Mouse (Mus musculus) left cerebral cortex, postnatal 14 days (tissue): Measurements from ENCODE around the gene Tacc2. TPM values are rescaled to one million over a fixed set of nuclear protein-coding genes. Genes with fewer than 3 reads are reported as not detected.

Source experiments
- DNase-seq, 2 experiments: peaks; one replicate each; pipeline ENCODE4 v3.0.0; 2021 to 2022; ENCODE audit warnings: low spot score in 2 of 2, mixed read lengths in 1 of 2
- intact Hi-C: fragments of 180-260 bp; cut with DNase I; formaldehyde crosslinking; loops from one replicate; pipeline ENCODE4 v1.15.1; 2025
- total RNA-seq, 2 experiments: library from RNA; stranded (reverse); gene quantifications; 2 replicates each; pipeline ENCODE4 v1.2.3; 2021

Tacc2 gene
- total RNA-seq, 2 experiments from 2014 or later = 68.9 to 70.3 TPM

GRCm38 (mm10) chr7:130741099-130741498 lies 163.9 kb downstream of the Tacc2 start:
- intact Hi-C loops = no loop called here
- no peak for DNase-seq

DNA sequence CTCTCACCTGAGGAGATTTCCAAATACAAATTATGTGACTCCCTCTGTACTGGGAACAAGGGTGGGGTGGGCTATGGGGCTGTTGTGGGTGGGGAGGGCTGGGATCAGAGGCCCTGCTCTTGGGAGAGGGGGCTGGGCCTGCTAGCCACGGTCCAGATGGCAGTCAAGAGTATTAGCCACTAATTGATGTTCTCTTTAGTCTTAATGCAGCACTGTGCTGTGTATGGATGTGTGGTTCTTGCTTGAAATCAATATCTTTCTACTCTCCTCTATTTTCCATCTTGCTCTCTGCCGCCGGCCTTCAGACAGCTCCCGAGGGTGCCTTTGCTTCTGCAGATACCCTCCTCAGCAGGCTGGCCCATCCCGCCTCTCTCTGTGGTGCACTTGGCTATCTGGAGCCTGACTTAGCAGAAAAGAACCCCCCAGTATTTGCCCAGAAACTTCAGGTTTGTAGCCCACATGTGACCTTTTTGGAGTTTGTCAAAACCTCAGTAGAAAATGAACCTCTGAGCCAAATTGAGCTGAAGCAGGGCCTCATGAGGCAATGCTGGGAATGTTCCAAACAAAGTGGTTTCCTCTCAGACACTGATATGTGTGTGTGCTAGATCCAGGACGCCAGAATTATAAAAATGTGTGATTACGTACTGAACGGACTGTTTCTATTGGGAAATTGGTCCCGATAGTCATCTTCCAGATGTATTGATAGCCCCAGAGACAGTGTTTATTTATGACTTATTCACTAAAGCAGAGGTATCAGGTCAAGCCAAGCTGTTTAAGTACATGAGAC lies 166.2 kb downstream of the Tacc2 start:
- no peak for DNase-seq
- intact Hi-C loops = no loop called here

- intact Hi-C loops = no loop called here
Measured at GRCm38 (mm10) chr7:130749165-130749564, 171.9 kb downstream of the Tacc2 start.

GRCm38 (mm10) chr7:130750752-130751490 lies 173.7 kb downstream of the Tacc2 start:
- DNase-seq = peak in 1 of 2 experiments; percentile 46
- intact Hi-C loops = no loop called here

More at GRCm38 (mm10) chr7:130749165-130749564, 171.9 kb downstream of the Tacc2 start:
- no peak for DNase-seq

- DNase-seq = no peak
- intact Hi-C loops = no loop called here
Measured at GRCm38 (mm10) chr7:130751678-130752077, 174.4 kb downstream of the Tacc2 start.

- DNase-seq = peak in 1 of 2 experiments; percentile 59
- intact Hi-C loops = no loop called here
Measured at GRCm38 (mm10) chr7:130754790-130755189, 177.6 kb downstream of the Tacc2 start.

DNA sequence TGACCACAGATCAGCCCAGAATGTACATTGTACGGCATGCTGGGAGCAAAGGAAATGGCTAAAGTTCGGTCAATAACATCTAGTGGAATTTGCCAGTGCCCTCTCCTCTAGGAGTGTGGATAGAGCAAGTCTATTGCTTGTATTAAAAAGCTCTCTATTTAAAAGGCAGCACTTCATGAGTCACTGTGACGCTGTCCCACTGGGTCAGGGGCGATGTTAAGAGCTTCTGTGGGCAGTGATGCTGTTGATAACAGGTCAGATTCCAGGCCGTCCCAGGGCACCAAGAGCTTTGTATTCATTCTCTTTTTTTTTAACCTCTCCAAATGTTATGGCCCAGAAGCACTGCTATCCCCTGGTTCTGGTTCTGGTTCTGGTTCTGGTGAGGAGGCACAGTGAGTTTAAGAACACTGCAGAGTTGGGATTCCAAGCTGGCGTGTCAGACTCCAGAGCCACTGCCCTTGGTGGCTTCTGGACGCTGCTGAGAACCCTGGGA lies 179.2 kb downstream of the Tacc2 start:
- no peak for DNase-seq
- intact Hi-C loops = no loop called here

DNA sequence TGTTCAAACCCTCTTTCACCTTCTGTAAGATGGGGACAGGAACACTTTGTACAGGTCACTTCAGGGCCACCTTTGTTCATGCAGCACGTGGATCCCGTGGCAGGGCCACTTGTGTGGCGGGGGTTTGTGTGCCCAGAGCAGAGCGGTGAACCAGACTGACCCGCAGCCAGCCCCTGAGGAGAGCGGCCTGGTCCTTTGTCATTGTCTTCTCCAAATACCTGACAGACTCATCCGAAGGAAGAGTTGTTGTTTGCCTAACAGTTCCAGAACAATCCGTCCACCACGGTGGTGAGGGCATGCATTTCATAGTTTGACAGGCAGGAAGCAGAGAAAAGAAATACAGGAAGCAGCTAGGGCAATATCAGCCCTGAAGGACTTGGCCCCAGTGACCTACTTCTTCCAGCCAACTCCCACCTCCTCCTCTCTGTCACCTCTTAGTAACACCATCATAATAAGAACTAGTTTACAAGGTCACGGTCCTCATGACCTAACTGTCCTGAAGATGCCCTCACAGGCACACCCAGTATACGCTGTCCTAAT lies 180.2 kb downstream of the Tacc2 start:
- no peak for DNase-seq
- intact Hi-C loops = no loop called here

GRCm38 (mm10) chr7:130762071-130762897 lies 185.0 kb downstream of the Tacc2 start:
- DNase-seq = peak; percentile 87 to 90
- intact Hi-C loops = loop anchor here (2.0 to 10.0 kb wide), 3 partner anchors 90 to 293 kb away; no protein-coding TSS in a partner anchor

DNA sequence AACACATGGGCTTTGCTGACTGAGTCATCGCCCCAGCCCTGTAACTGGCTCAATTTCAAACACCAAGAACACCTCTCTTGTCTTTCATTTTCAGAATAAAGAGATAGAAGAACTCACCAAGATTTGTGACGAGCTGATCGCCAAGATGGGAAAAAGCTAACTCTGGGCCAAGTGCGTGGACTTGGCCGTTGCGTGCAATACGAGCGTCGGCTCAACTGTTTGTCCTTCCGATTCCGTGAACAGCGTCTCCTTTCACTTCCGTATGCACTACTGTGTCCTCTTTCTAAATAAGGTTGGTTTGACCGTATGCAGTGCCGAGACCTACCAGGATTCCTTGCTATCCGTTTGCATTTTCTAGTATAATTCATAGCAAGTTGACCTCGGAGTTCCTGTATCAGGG lies 186.9 kb downstream of the Tacc2 start:
- intact Hi-C loops = loop anchor here (5.0 to 10.0 kb wide), 2 partner anchors 92 to 291 kb away; no protein-coding TSS in a partner anchor

DNA sequence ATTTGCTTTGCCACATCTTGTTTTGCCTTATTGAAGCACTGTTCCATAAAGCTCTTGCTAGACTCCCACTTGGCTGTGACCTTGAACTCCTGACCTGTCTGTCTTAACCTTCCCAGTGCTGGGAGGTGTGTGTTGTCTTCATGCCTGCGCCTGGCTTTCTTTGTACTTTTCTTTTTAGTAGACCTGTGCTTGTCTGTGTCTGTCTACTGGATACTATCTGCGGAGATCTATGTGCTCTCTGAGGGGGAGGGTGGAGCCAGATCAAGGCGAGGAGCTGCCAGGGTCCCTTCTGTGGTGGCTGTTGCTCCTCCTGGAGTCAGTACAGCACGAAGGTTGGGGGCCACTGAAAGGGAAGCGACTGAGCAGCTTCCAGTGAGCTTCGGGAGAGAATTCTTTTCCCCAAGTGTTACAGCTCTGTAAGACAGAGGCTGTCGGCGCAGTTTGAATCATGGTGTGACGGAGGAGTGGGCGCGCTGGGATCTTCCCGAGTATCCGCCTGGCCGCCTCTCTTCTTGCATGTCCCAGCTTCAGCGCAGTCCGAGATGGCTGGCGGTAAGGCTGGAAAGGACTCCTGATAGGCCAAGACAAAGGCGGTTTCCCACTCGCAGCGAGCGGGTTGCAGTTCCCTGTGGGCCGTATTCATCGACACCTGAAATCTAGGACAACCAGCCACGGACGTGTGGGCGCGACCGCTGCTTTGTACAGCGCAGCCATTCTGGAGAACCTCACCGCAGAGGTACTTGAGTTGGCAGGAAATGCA lies 189.4 kb downstream of the Tacc2 start:
- intact Hi-C loops = loop anchor here (10.0 kb wide), 1 partner anchor 288 kb away; no protein-coding TSS in a partner anchor
- DNase-seq = no peak

More for the DNA sequence above, 186.9 kb downstream of the Tacc2 start:
- DNase-seq = no peak

DNA sequence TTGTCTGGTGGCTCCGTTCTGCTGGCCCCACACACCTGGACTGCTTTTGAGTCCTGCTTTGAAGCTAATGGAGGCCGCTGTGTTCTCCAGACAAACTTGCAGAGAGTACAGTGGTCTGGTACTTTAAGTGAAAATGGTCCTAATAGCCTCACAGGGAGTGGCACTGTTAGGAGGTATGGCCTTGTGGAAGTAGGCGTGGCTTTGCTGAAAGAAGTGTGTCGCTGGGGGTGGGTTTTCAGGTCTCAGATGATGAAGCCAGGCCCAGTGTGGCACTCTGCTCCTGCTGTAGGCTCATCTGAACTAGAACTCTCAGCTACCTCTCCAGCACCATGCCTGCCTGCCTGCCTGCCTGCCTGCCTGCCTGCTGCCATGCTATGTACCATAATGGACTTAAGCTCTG lies 190.9 kb downstream of the Tacc2 start:
- intact Hi-C loops = loop anchor here (10.0 kb wide), 1 partner anchor 287 kb away; no protein-coding TSS in a partner anchor
- no peak for DNase-seq

DNA sequence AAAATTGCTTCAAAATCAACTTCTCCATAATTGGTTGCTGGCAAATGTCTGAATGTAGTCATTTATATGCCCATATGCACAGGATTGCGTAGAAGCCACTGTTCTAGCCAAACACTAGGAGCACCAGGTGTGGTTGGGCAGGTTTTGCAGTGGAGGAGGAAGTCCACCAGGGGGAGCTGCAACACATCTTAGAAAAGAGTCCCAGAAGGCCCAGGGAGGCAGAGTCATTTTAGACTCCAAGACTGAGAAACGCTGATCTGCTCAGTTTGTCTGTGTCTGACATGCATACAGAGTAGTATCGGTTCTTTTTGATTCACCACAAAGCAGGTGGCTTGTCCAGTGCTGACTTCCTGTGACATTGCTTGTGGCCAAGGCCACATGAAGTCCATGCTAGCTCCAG lies 193.5 kb downstream of the Tacc2 start:
- DNase-seq = peak; percentile 86 to 89
- intact Hi-C loops = loop anchor here (5.0 kb wide), 1 partner anchor 142 kb away; no protein-coding TSS in a partner anchor

GRCm38 (mm10) chr7:130773171-130773830 lies 196.1 kb downstream of the Tacc2 start:
- DNase-seq = no peak
- intact Hi-C loops = loop anchor here (5.0 kb wide), 1 partner anchor 139 kb away; no protein-coding TSS in a partner anchor

DNA sequence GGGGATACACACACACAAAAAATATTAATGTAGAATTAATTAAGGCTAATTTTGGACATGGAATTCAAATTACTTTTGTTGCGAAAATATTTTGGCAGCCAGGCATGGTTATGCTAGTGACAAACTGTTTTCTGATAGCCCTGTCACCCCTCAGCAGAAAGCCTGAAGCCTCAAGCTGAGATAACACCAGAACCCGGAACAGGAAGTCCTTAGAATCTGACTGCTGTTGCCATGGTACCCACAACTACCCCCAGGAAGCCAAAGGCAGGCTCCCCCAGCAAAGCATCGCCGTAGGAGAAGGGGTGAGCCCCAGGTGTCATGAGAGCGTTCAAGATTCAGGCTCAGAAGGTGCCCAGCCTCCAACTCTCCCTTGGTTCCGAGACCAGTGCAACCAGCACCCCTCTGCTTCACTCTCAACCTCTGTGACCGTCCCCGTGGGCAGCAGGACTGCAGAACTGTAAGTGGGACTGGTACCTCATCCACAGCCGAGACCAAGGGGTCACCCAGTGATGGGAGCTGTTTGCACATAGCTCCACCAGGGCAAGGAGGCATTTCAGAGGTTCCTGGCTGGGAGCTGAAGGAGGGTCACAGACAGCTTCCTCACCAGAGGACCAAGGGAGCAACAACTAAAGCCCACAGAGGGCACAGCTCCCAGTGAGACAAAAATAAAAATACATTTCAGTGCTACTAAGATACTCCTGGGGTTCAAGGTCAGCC lies 196.8 kb downstream of the Tacc2 start, which contains the start of gene Btbd16:
TSS of gene Btbd16 (plus strand) at position 156 of the 717 bp plus-strand sequence.
- no peak for DNase-seq
- intact Hi-C loops = loop anchor here (5.0 kb wide), 1 partner anchor 138 kb away; no protein-coding TSS in a partner anchor

DNA sequence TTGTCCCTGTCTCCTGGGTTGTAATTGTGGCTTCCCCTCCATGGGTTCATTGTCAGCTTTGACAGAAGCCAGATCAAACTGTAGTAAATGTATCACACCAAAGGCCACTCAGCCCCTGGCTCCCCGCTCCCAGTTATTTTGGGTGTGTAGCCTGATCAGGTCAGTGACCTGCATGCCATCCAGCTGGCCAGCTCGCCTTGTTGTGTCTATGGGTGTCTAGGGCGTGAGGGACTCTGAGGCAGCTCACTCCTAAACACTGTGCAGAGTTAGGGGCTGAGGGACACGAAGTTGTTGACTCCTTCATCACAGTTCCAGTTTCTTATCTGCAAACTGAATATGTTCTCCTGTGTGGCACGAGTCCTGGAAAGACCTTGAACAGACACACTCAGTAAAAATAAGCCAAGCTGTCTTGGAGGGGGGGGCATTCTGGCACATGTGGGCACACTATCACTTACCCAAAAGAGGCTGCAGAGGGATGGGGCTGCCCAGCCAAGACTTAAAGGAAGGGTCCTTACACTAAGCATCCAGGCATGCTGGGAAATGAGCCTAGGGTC lies 203.7 kb downstream of the Tacc2 start:
- DNase-seq = no peak
- intact Hi-C loops = no loop called here
